Mouse (Mus musculus) MEL (cell line): ENCODE measurements around the gene Rab23.

ENCODE experiments used
- CTCF ChIP-seq, 3 experiments: IDR thresholded peaks in 2 of 3; conservative IDR thresholded peaks in 1 of 3; 2 replicates each; pipeline ENCODE4 v1.5.1; 2011 to 2012; ENCODE audit warnings: low read length in 3 of 3, low read depth in 2 of 3, mild to moderate bottlenecking in 2 of 3, improper control_type of control experiment in 1 of 3, inconsistent platforms in 1 of 3, mixed read lengths in 1 of 3, moderate library complexity in 1 of 3; ENCODE audit not compliant: control insufficient read depth in 1 of 3, insufficient read depth in 1 of 3, poor library complexity in 1 of 3, severe bottlenecking in 1 of 3
- E2F4 ChIP-seq: IDR thresholded peaks from 2 replicates; pipeline ENCODE4 v1.6.1; 2011; ENCODE audit warnings: low read depth, low read length, improper control_type of control experiment, borderline replicate concordance
- EP300 ChIP-seq, 2 experiments: IDR thresholded peaks; 2 replicates each; pipeline ENCODE4 v1.6.1; 2011; ENCODE audit warnings: improper control_type of control experiment in 2 of 2, low read length in 2 of 2, low read depth in 1 of 2, mild to moderate bottlenecking in 1 of 2
- ETS1 ChIP-seq: IDR thresholded peaks from 2 replicates; pipeline ENCODE4 v1.6.1; 2012; ENCODE audit warnings: low read depth, mild to moderate bottlenecking, inconsistent platforms, low read length, improper control_type of control experiment, moderate library complexity
- JUND ChIP-seq: IDR thresholded peaks from 2 replicates; pipeline ENCODE4 v1.6.1; 2011; ENCODE audit warnings: low read depth, mild to moderate bottlenecking, improper control_type of control experiment, low read length
- MXI1 ChIP-seq: IDR thresholded peaks from 2 replicates; pipeline ENCODE4 v1.6.1; 2011; ENCODE audit warnings: mild to moderate bottlenecking, low read depth, low read length, improper control_type of control experiment
- POLR2AphosphoS2 ChIP-seq: IDR thresholded peaks from 2 replicates; pipeline ENCODE4 v1.6.1; 2011; ENCODE audit warnings: low read length, improper control_type of control experiment
- TCF12 ChIP-seq: IDR thresholded peaks from 2 replicates; pipeline ENCODE4 v1.6.1; 2014; ENCODE audit warnings: low read depth, mild to moderate bottlenecking, inconsistent platforms, low read length, improper control_type of control experiment, moderate library complexity

GRCm38 (mm10) chr1:33684459-33684858 lies 35.2 kb upstream of the Rab23 start:
- TF ChIP-seq POLR2AphosphoS2 (no peak), CTCF (IDR thresholded peaks at IDR 0.05 in 2 of 3, conservative IDR thresholded peaks at IDR 0.05 in 1 of 3; ENCODE audit: control insufficient read depth in 1 of 3, insufficient read depth in 1 of 3, low read depth in 2 of 3, low read length in 3 of 3, poor library complexity in 1 of 3, severe bottlenecking in 1 of 3) (peak; percentile 43 to 63 (median 45); a peak in 5 of 6 replicates), MXI1 (no peak), EP300 (IDR thresholded peaks at IDR 0.05; ENCODE audit: low read depth in 1 of 2, low read length in 2 of 2) (no peak), E2F4 (no peak), ETS1 (no peak), TCF12 (no peak), JUND (no peak)
